Mouse (Mus musculus) CD4-positive naive resting alpha-beta T cell, adult 76 days (primary cell): ENCODE data around the gene Rhox4a2. TPM values are rescaled to one million over a fixed set of nuclear protein-coding genes. Genes with fewer than 3 reads are reported as not detected.

Source experiments
- total RNA-seq: library from RNA; stranded (reverse); gene quantifications from one replicate; pipeline ENCODE4 v1.2.4, GENCODE M21; 2023

Gene Rhox4a2
- total RNA-seq = not detected

DNA sequence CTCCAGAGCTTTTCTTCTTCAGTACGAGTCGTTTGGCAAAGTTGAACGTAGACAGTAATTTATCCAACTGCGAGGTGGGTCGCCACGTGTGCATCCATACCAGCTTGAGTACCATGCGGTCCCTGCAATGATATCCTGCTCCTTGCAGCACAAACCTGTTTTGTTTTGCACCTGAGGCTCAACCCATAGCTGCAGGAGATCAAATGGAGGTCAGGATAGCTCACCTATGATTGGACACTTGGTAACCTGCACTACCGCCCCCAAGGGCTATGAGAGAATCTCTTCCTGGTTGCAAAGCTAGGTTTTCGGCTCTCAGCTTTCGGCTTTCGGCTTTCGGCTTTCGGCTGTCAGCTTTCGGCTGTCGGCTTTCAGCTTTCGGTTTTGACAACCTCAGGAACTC is at the start of gene Rhox4a2:
Gene Rhox4a2, plus strand, starts transcription at position 301 of the 400 bp plus-strand sequence.

GRCm38 (mm10) chrX:37379728-37380127 is 10.9 kb upstream of the Rhox4a2 start, which contains the start of gene Rhox3a2:
Rhox3a2 (plus strand) TSS chrX:37380028.

DNA sequence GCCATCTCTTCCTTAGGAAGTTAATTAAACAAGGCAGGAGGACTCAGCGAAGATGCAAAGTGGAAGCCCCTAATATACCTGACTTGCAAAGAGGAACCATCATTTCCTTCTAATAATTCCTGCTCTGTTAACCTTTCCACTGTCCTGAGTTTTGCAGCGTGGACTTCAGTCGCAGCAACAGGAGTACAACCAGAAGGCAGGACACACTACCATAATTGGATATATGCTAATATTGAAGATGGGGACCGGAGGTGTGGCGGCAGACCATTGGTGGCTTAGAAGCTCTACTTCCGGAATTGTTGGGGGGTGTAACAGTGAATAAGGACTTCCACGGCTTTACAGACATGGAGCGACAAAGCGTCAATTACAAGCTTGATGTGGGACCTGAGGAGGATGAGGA is 21.1 kb downstream of the Rhox4a2 start, which contains the start of gene Rhox2b:
Gene Rhox2b, plus strand, starts transcription at position 301 of the 400 bp plus-strand sequence.

DNA sequence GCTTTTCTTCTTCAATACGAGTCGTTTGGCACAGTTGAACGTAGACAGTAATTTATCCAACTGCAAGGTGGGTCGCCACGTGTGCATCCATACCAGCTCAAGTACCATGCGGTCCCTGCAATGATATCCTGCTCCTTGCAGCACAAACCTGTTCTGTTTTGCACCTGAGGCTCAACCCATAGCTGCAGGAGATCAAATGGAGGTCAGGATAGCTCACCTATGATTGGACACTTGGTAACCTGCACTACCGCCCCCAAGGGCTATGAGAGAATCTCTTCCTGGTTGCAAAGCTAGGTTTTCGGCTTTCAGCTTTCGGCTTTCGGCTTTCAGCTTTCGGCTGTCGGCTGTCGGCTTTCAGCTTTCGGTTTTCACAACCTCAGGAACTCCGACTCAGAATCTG is 41.5 kb downstream of the Rhox4a2 start, which contains the start of gene Rhox4b:
Gene Rhox4b, plus strand, starts transcription at position 301 of the 400 bp plus-strand sequence.

Other genes with a start within 250 kb of the Rhox4a2 start
- not detected for gene Akap14, start 222.0 kb upstream of the Rhox4a2 start, total RNA-seq
- gene Ndufa1, start 199.7 kb upstream of the Rhox4a2 start, total RNA-seq = 72.5 TPM
- gene Rnf113a1, start 199.6 kb upstream of the Rhox4a2 start, total RNA-seq = 2.5 TPM
- not detected for gene Gm9, start 179.8 kb upstream of the Rhox4a2 start, total RNA-seq
- gene Rhox1, start 168.6 kb upstream of the Rhox4a2 start, total RNA-seq = not detected
- gene Rhox2a, start 145.9 kb upstream of the Rhox4a2 start, total RNA-seq = not detected
- not detected for gene Rhox3a, start 140.9 kb upstream of the Rhox4a2 start, total RNA-seq
- gene Rhox4a, start 125.5 kb upstream of the Rhox4a2 start, total RNA-seq = not detected
- gene Rhox3a2, start 10.8 kb upstream of the Rhox4a2 start, total RNA-seq = not detected
- gene Rhox2b, start 21.2 kb downstream of the Rhox4a2 start, total RNA-seq = not detected
- not detected for gene Rhox4b, start 41.6 kb downstream of the Rhox4a2 start, total RNA-seq
- gene Rhox2c, start 62.8 kb downstream of the Rhox4a2 start, total RNA-seq = not detected
- gene Rhox3c, start 67.7 kb downstream of the Rhox4a2 start, total RNA-seq = not detected
- gene Rhox4c, start 89.5 kb downstream of the Rhox4a2 start, total RNA-seq = not detected
- gene Rhox2d, start 102.6 kb downstream of the Rhox4a2 start, total RNA-seq = not detected
- gene Rhox4d, start 123.5 kb downstream of the Rhox4a2 start, total RNA-seq = not detected
- not detected for gene Rhox2e, start 139.6 kb downstream of the Rhox4a2 start, total RNA-seq
- gene Rhox3e, start 151.2 kb downstream of the Rhox4a2 start, total RNA-seq = not detected
- gene Rhox4e, start 166.6 kb downstream of the Rhox4a2 start, total RNA-seq = not detected
- gene Rhox2f, start 180.6 kb downstream of the Rhox4a2 start, total RNA-seq = not detected
- gene Rhox3f, start 190.1 kb downstream of the Rhox4a2 start, total RNA-seq = not detected
- not detected for gene Rhox4f, start 216.9 kb downstream of the Rhox4a2 start, total RNA-seq
- gene Rhox3g, start 237.8 kb downstream of the Rhox4a2 start, total RNA-seq = not detected